Mouse (Mus musculus) CH12.LX (cell line): ENCODE measurements around the gene Dido1.

Experiments used
- CHD2 ChIP-seq: IDR thresholded peaks from 2 replicates; pipeline ENCODE4 v1.6.1; 2011; ENCODE audit warnings: low read length, improper control_type of control experiment
- CTCF ChIP-seq, 2 experiments: IDR thresholded peaks in 1 of 2; conservative IDR thresholded peaks in 1 of 2; 2 replicates each; pipeline ENCODE4 v1.5.1; 2011 to 2012; ENCODE audit warnings: low read depth in 2 of 2, low read length in 2 of 2, improper control_type of control experiment in 1 of 2, inconsistent platforms in 1 of 2, mild to moderate bottlenecking in 1 of 2, moderate library complexity in 1 of 2
- ELF1 ChIP-seq: IDR thresholded peaks from 2 replicates; pipeline ENCODE4 v1.6.1; 2014; ENCODE audit warnings: low read depth, mild to moderate bottlenecking, inconsistent platforms, low read length, improper control_type of control experiment
- KAT2A ChIP-seq: IDR thresholded peaks from 2 replicates; pipeline ENCODE4 v1.6.1; 2012; ENCODE audit warnings: low read length, improper control_type of control experiment, inconsistent platforms; ENCODE audit not compliant: insufficient replicate concordance
- POLR2A ChIP-seq: IDR thresholded peaks from 2 replicates; pipeline ENCODE4 v1.6.1; 2011; ENCODE audit warnings: low read depth, mild to moderate bottlenecking, improper control_type of control experiment, low read length
- RAD21 ChIP-seq: IDR thresholded peaks from 2 replicates; pipeline ENCODE4 v1.6.1; 2011; ENCODE audit warnings: low read depth, mild to moderate bottlenecking, low read length, improper control_type of control experiment, moderate library complexity
- USF1 ChIP-seq: IDR thresholded peaks from 2 replicates; pipeline ENCODE4 v1.6.1; 2014; ENCODE audit warnings: low read depth, mild to moderate bottlenecking, inconsistent platforms, low read length, improper control_type of control experiment
- ZC3H11A ChIP-seq: IDR thresholded peaks from 2 replicates; pipeline ENCODE4 v1.6.1; 2012; ENCODE audit warnings: low read depth, mild to moderate bottlenecking, inconsistent platforms, low read length, improper control_type of control experiment

DNA sequence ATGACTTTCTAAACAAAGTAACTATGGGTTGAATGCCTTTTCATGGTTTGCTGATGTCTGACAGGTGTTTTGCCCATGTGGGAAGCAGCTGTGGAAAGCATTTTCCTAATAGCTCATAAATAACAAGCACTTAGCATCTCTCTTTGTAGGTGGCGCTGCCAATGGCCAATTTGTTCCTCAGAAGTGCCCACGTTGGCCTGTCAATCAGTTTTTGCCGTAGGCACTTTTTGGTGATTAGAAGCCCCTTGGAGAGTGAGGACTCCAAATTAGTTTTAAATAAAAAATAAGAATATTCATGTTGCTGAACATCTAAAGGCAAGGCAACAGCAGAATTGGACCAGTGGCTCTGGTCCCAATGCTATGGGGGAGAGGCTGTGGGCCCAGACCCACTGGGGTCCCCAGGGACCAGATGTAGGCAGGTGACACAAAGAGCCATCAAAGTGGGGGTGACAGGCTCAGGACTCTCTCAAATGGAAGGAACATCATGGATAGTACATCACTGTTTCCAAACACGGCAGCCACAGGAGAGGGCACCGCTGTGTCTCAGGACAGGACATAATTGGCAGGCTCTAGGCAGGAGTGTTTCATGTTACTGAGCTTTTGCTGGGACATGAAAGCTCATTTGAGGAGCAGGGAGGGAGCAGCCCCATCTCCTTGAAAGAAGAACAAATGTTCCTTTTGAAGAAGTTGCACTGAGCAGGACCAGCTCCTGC lies 45.3 kb upstream of the Dido1 start:
- TF ChIP-seq USF1 (no peak), ZC3H11A (no peak), CTCF (conservative IDR thresholded peaks at IDR 0.05 in 1 of 2, IDR thresholded peaks at IDR 0.05 in 1 of 2; ENCODE audit: low read depth in 2 of 2, low read length in 2 of 2) (no peak), ELF1 (no peak), POLR2A (no peak), RAD21 (no peak), CHD2 (no peak), KAT2A (no peak)
